Mouse (Mus musculus): ENCODE measurements around the gene Gm12355.
"Not testable (repeated sequence)": the region's sequence is repeated elsewhere in the genome, so short reads cannot be mapped to it uniquely, and the experiment has no call there.

DNA sequence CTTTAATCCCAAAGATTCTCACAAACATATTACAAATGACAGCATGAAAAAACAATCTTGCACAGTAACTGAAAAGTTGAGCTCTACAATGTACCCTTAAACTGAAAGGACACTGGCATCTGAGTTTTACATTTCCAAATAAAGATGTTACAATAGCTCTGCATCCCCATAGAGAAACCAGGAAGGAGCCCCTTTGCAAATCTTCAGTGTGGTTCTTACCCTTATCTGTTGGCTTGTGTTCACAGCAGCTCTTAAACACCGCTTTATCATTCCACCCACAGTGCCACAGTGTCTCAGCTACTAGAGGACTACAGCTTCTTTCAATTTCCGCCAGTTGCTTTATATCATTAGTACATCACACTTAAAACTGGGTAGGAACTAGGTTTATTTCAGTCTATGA, 1.1 kb downstream of the Gm12355 start:
- TF ChIP-seq POLR2A (IDR thresholded peaks at IDR 0.05; ENCODE audit: low read depth, low read length); CTCF (IDR thresholded peaks at IDR 0.05; ENCODE audit: borderline replicate concordance, insufficient read depth, low read length): not testable (repeated sequence)

Measured in embryonic fibroblast, embryonic 13.5 days (primary cell).